ENCODE assay signal across 10 mouse cellular contexts in genomic region chr2:174300186-174300585, GRCm38 (mm10). TPM values are rescaled to one million over a fixed set of nuclear protein-coding genes. Genes with fewer than 3 reads are reported as not detected.
A peak's percentile ranks its signal among the peaks of the same experiment; 100 is the strongest.
DNase-seq lines count a peak whose midpoint lies in the region; ATAC-seq and TF ChIP-seq lines count a peak whose summit lies in the region.
"Had no signal": no experiment of that assay in that cellular context is flagged by ENCODE, and none has a peak within 500 bp of the region (broad histone marks: within the 10 kb centered on the region; RNA-seq: fewer than 3 reads in every experiment).

No protein-coding gene starts in this region.

- no peak for TF ChIP-seq POLR2A in ES-Bruce4 (IDR thresholded peaks at IDR 0.05; ENCODE audit: insufficient read depth, low read length)

- peak overlapping the region; percentile 4 for H3K4me3 ChIP-seq in ES-Bruce4 (ENCODE audit: low read depth, low read length)
- peak overlapping the region; percentile 50 for H3K4me3 ChIP-seq in hindbrain, embryonic 10.5 days
- H3K4me3 ChIP-seq in liver, embryonic 16.5 days (ENCODE audit: low read depth, low read length): peak overlapping the region; percentile 17

- peaks cover 20% of the 10 kb centered on the region for H3K9me3 ChIP-seq in ES-Bruce4 (replicated peaks; ENCODE audit: control insufficient read depth, insufficient read depth, low read length, poor library complexity, severe bottlenecking)
- H3K9me3 ChIP-seq in hindbrain, embryonic 10.5 days: peaks cover 58% of the 10 kb centered on the region
- H3K9me3 ChIP-seq in liver, embryonic 16.5 days (replicated peaks; ENCODE audit: control insufficient read depth, low read length): peaks cover 26% of the 10 kb centered on the region

- H3K27ac ChIP-seq in ES-Bruce4 (ENCODE audit: insufficient read depth, low read length): no peak overlapping the region
- H3K27ac ChIP-seq in hindbrain, embryonic 10.5 days: no peak overlapping the region
- no peak overlapping the region for H3K27ac ChIP-seq in liver, embryonic 16.5 days (ENCODE audit: low read length)

- peak; percentile 87 for DNase-seq in heart, adult 11 months
- no peak for DNase-seq in heart, adult 18-20 months
- no peak for DNase-seq in hindbrain, embryonic 10.5 days (ENCODE audit: low spot score)
- DNase-seq in layer of hippocampus, postnatal 36 days: no peak
- no peak for DNase-seq in retina, postnatal 1 day
- DNase-seq: cerebellum, postnatal 10 days; lung, postnatal 4 days had no signal

- H3K27me3 ChIP-seq in ES-Bruce4 (ENCODE audit: control insufficient read depth, insufficient read depth, low read length, poor library complexity, severe bottlenecking): 0 out of 2 replicates have a peak, but pooled peaks cover 2% of the 10 kb centered on the region
- peaks cover 48% of the 10 kb centered on the region for H3K27me3 ChIP-seq in hindbrain, embryonic 10.5 days (ENCODE audit: insufficient read depth, poor library complexity, severe bottlenecking)
- H3K27me3 ChIP-seq in liver, embryonic 16.5 days (ENCODE audit: control insufficient read depth, insufficient read depth, low read depth, low read length): peaks cover 40% of the 10 kb centered on the region

- no peak for TF ChIP-seq EP300 in ES-Bruce4 (IDR thresholded peaks at IDR 0.05; ENCODE audit: insufficient read depth, low read depth, low read length)

- no peaks in the 10 kb centered on the region for H3K36me3 ChIP-seq in ES-Bruce4 (ENCODE audit: control insufficient read depth, insufficient read depth, low read length, poor library complexity, severe bottlenecking)
- peaks cover 30% of the 10 kb centered on the region for H3K36me3 ChIP-seq in hindbrain, embryonic 10.5 days
- no peaks in the 10 kb centered on the region for H3K36me3 ChIP-seq in liver, embryonic 16.5 days (ENCODE audit: control insufficient read depth, insufficient read depth)

- no peaks in the 10 kb centered on the region for H3K4me1 ChIP-seq in ES-Bruce4 (ENCODE audit: control insufficient read depth, insufficient read depth, low read length)
- H3K4me1 ChIP-seq in hindbrain, embryonic 10.5 days (replicated peaks): peaks cover 42% of the 10 kb centered on the region
- peaks cover 8% of the 10 kb centered on the region for H3K4me1 ChIP-seq in liver, embryonic 16.5 days (ENCODE audit: control insufficient read depth, low read depth, low read length)

- no peak for ATAC-seq in liver, embryonic 16.5 days (ENCODE audit: low read depth)
- no peak for ATAC-seq in monocyte, adult 5-6 weeks (replicated peaks; ENCODE audit: insufficient number of reproducible peaks, low FRiP score, low TSS enrichment, poor library complexity, severe bottlenecking)

- WGBS in hindbrain, embryonic 10.5 days: 45% methylated on average over 27 of the region's 27 CpGs
- 46% methylated on average over 26 of the region's 27 CpGs for WGBS in liver, embryonic 16.5 days (ENCODE audit: insufficient replicate concordance)

- H3K4me2 ChIP-seq in liver, embryonic 16.5 days (ENCODE audit: low read depth, low read length): peak overlapping the region; percentile 27; the same call in 1 of the 2 replicates

- H3K9ac ChIP-seq in ES-Bruce4 (ENCODE audit: low read depth, poor library complexity, severe bottlenecking): no peak overlapping the region
- no peak overlapping the region for H3K9ac ChIP-seq in liver, embryonic 16.5 days (ENCODE audit: low read depth, low read length)

- no peak for TF ChIP-seq CTCF in ES-Bruce4 (IDR thresholded peaks at IDR 0.05; ENCODE audit: low read depth, low read length)

RNA-seq across cellular contexts. Expression of gene Gnas, which starts 16.1 kb away (rescaled TPM):
- total RNA-seq in heart, adult 18-20 months (2021): 1,000 to 10,000 TPM; 1,194 to 1,253 TPM
- polyA plus RNA-seq in ES-Bruce4 (2011; ENCODE audit: insufficient read depth, insufficient read length, low read depth, missing spikeins): 394 and 424 TPM in 2 replicates
- polyA plus RNA-seq in hindbrain, embryonic 10.5 days (2016; fragmentation: Nextera tagmentation; extraction: Ambion mirVana): 1,166 and 1,270 TPM in 2 replicates
- 181 and 231 TPM in 2 replicates for polyA plus RNA-seq in liver, embryonic 16.5 days (2015; fragmentation: Nextera tagmentation; extraction: Ambion mirVana)
- total RNA-seq in monocyte, adult 5-6 weeks (2017): 224 to 349 TPM (median 269 TPM) in 3 replicates
- total RNA-seq in layer of hippocampus, postnatal 36 days (2021): 1,000 to 10,000 TPM; 1,740 to 1,859 TPM

RNA-seq across cellular contexts. Expression of gene Gm20721, which starts 46.3 kb away (rescaled TPM):
- 1 to 10 TPM; 1.8 to 2.3 TPM for total RNA-seq in heart, adult 18-20 months (2021)
- 0.40 and 0.90 TPM in 2 replicates for polyA plus RNA-seq in ES-Bruce4 (2011; ENCODE audit: insufficient read depth, insufficient read length, low read depth, missing spikeins)
- polyA plus RNA-seq in hindbrain, embryonic 10.5 days (2016; fragmentation: Nextera tagmentation; extraction: Ambion mirVana): 10.5 and 13.1 TPM in 2 replicates
- polyA plus RNA-seq in liver, embryonic 16.5 days (2015; fragmentation: Nextera tagmentation; extraction: Ambion mirVana): 31.8 and 34.8 TPM in 2 replicates
- 8.0 to 16.0 TPM (median 12.4 TPM) in 3 replicates for total RNA-seq in monocyte, adult 5-6 weeks (2017)
- total RNA-seq in layer of hippocampus, postnatal 36 days (2021): 1 to 10 TPM; 1.7 to 2.7 TPM
